Mouse (Mus musculus): Measurements from ENCODE around the gene Cgnl1. TPM values are rescaled to one million over a fixed set of nuclear protein-coding genes. Genes with fewer than 3 reads are reported as not detected.

Gene Cgnl1
- 12.6 and 23.6 TPM in 2 replicates for polyA plus RNA-seq (2012; rRNA removed)

GRCm38 (mm10) chr9:71770991-71771767 is at the start of gene Cgnl1:
Cgnl1 (minus strand) TSS chr9:71771602.

GRCm38 (mm10) chr9:71591938-71592548 is 179.4 kb downstream of the Cgnl1 start, which contains the start of gene Myzap:
Myzap (minus strand) TSS chr9:71592360.

Other genes starting within 250 kb of the Cgnl1 start
- gene Myzap, start 179.2 kb downstream of the Cgnl1 start, polyA plus RNA-seq (2012; rRNA removed), result 6.2 and 7.8 TPM in 2 replicates